Mouse (Mus musculus) lung, adult 2 months (tissue): ENCODE results near the gene Crabp2. TPM values are rescaled to one million over a fixed set of nuclear protein-coding genes. Genes with fewer than 3 reads are reported as not detected.
"Not testable (repeated sequence)": the region's sequence is repeated elsewhere in the genome, so short reads cannot be mapped to it uniquely, and the experiment has no call there.

Source experiments
- DNase-seq: peaks from one replicate; pipeline ENCODE4 v3.0.0; 2022
- H3K4me1 ChIP-seq: fragments of 200-500 bp; 2 replicates; pipeline ENCODE4 v1.6.1; 2011; ENCODE audit warnings: low read length; ENCODE audit not compliant: control insufficient read depth, insufficient read depth
- H3K4me3 ChIP-seq: fragments of 200-500 bp; replicated peaks from 2 replicates; pipeline ENCODE3; 2011; ENCODE audit warnings: low read depth, mild to moderate bottlenecking, control low read depth, low read length; ENCODE audit errors: extremely low read depth
- CTCF ChIP-seq: fragments of 200-500 bp; IDR thresholded peaks from 2 replicates; pipeline ENCODE4 v1.5.1; 2011; ENCODE audit warnings: mild to moderate bottlenecking, low read length, control low read depth; ENCODE audit not compliant: insufficient read depth
- POLR2A ChIP-seq: fragments of 200-500 bp; IDR thresholded peaks from 2 replicates; pipeline ENCODE4 v1.6.1; 2011; ENCODE audit warnings: low read depth, mild to moderate bottlenecking, control low read depth, low read length, borderline replicate concordance; ENCODE audit errors: extremely low read depth
- WGBS: fragments of 180-500 bp; shearing (Covaris S2); methylation state at CpG from one replicate; pipeline ENCODE4 v1.1.7; 2018; 5-methylcytosine and 5-hydroxymethylcytosine counted together
- polyA plus RNA-seq: library from polyadenylated mRNA; depleted of rRNA; stranded (reverse); fragments of >200 nt; gene quantifications from 2 replicates; pipeline ENCODE4 v1.2.3, GENCODE M21; 2012; rRNA removed

The Crabp2 gene
- 15.1 TPM in 1 of 2 replicates, not detected in the other for polyA plus RNA-seq

GRCm38 (mm10) chr3:87948378-87949265 is at the start of gene Crabp2:
Gene Crabp2 (plus strand): TSS chr3:87948666.
- DNase-seq = no peak
- Histone ChIP-seq H3K4me1 (no peaks in the 10 kb centered on the region), H3K4me3 (no peak within 1 kb of the TSS)
- no peak for TF ChIP-seq CTCF
- no peak for TF ChIP-seq POLR2A
- 8% methylated on average over 35 of the region's 35 CpGs for WGBS

- no peaks in the 10 kb centered on the region for H3K4me1 ChIP-seq
- DNase-seq = no peak
- WGBS = 49% methylated on average over 3 of the region's 3 CpGs
- TF ChIP-seq POLR2A (no peak), CTCF (no peak)
- no peak overlapping the region for H3K4me3 ChIP-seq
Observed at GRCm38 (mm10) chr3:87899266-87899665, 49.2 kb upstream of the Crabp2 start.

GRCm38 (mm10) chr3:87899776-87900175 is 48.7 kb upstream of the Crabp2 start:
- Histone ChIP-seq H3K4me3 (no peak overlapping the region), H3K4me1 (no peaks in the 10 kb centered on the region)
- no peak for DNase-seq
- TF ChIP-seq CTCF = no peak
- WGBS = 75% methylated on average over 3 of the region's 3 CpGs

- no peak for DNase-seq
- TF ChIP-seq POLR2A = no peak
- TF ChIP-seq CTCF = no peak
- WGBS = 6% methylated on average over 1 of the region's 1 CpGs
- Histone ChIP-seq H3K4me3 (no peak overlapping the region), H3K4me1 (no peaks in the 10 kb centered on the region)
Observed at GRCm38 (mm10) chr3:87901036-87901624, 47.3 kb upstream of the Crabp2 start.

GRCm38 (mm10) chr3:87901959-87902358 is 46.5 kb upstream of the Crabp2 start:
- DNase-seq, H3K4me3 ChIP-seq, H3K4me1 ChIP-seq: not testable (repeated sequence)
- 74% methylated on average over 6 of the region's 6 CpGs for WGBS

GRCm38 (mm10) chr3:87903821-87904220 is 44.6 kb upstream of the Crabp2 start:
- 69% methylated on average over 5 of the region's 5 CpGs for WGBS

GRCm38 (mm10) chr3:87905880-87906485 is 42.5 kb upstream of the Crabp2 start, which contains the start of gene Hdgf:
Gene Hdgf (plus strand): TSS chr3:87906321.
- TF ChIP-seq CTCF (no peak), POLR2A (peak; percentile 51; the same call in 1 of the 2 replicates)

More at GRCm38 (mm10) chr3:87903821-87904220, 44.6 kb upstream of the Crabp2 start:
- TF ChIP-seq POLR2A (no peak), CTCF (no peak)
- DNase-seq = no peak
- no peak overlapping the region for H3K4me3 ChIP-seq
- H3K4me1 ChIP-seq = peaks cover 10% of the 10 kb centered on the region

GRCm38 (mm10) chr3:87906601-87906980 is 41.9 kb upstream of the Crabp2 start:
- Histone ChIP-seq H3K4me1 (peaks cover 17% of the 10 kb centered on the region), H3K4me3 (peak overlapping the region; percentile 97)
- no peak for DNase-seq
- TF ChIP-seq CTCF = no peak
- no peak for TF ChIP-seq POLR2A
- under 1% methylated on average over 43 of the region's 47 CpGs for WGBS

More at GRCm38 (mm10) chr3:87905880-87906485, 42.5 kb upstream of the Crabp2 start, which contains the start of gene Hdgf:
- Histone ChIP-seq H3K4me3 (peak within 1 kb of the TSS; percentile 97), H3K4me1 (peaks cover 17% of the 10 kb centered on the region)
- WGBS = under 1% methylated on average over 53 of the region's 57 CpGs
- DNase-seq = peak; percentile 91

GRCm38 (mm10) chr3:87906981-87907857 is 41.2 kb upstream of the Crabp2 start:
- H3K4me1 ChIP-seq = peaks cover 17% of the 10 kb centered on the region
- H3K4me3 ChIP-seq = peak overlapping the region; percentile 97
- DNase-seq = peak; percentile 66
- WGBS = under 1% methylated on average over 27 of the region's 27 CpGs
- TF ChIP-seq POLR2A (no peak; the same call in 1 of the 2 replicates), CTCF (no peak)
